Mouse (Mus musculus) liver, postnatal 0 days (tissue): ENCODE results near the gene Fam129a.

Experiments used
- CTCF ChIP-seq: sonication (generic); IDR thresholded peaks from 2 replicates; pipeline ENCODE4 v1.5.1; 2016; ENCODE audit warnings: antibody characterized with exemption, low read depth
- EP300 ChIP-seq: IDR thresholded peaks from 2 replicates; pipeline ENCODE4 v1.6.1; 2016; ENCODE audit warnings: antibody characterized with exemption, low read depth, mild to moderate bottlenecking

DNA sequence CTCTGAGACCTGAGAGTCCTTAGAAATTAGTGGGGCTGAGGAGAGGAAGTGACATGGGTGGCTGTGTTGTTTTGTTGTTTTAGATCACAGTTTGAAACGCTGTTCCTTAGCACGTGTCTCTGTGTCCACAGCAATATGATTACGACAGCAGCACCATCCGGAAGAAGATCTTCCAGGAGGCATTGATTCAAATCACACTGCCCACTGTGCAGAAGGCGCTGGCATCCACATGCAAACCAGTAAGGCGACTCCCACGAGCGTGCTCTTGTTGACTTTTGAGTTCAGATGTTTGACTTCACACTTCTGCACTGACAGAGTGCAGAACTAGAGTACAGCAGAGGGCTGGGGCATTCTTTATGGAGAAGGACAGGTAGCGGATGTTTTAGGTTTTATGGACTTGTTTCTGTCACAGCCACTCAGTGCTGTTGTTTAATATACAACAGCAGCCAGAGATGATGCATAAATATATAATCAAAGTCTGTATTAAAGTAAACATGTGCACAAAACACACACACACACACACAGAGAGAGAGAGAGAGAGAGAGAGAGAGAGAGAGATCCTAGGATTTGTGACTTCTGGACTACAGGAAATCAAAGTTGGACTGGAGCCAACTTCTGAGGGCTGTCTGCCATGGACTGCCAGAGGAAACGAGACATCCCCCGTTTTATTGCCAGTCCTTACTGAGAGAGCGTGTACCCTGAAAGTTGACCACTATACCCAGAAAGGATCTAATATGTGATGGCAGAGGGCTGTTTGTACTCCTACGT lies 138.2 kb downstream of the Fam129a start:
- TF ChIP-seq CTCF, result no peak
- TF ChIP-seq EP300, result no peak
